Mouse (Mus musculus): ENCODE data around the gene Gm9508. TPM values are rescaled to one million over a fixed set of nuclear protein-coding genes. Genes with fewer than 3 reads are reported as not detected.

The Gm9508 gene
- polyA plus RNA-seq, 1 experiment from 2014 or later, result not detected

GRCm38 (mm10) chr10:77682994-77683393 is 14.0 kb downstream of the Gm9508 start:
- Histone ChIP-seq H3K27me3 (ENCODE audit: control insufficient read depth, insufficient read depth, low read length) (peaks cover 10% of the 10 kb centered on the region), H3K9me3 (replicated peaks; ENCODE audit: control insufficient read depth, low read length) (no peaks in the 10 kb centered on the region), H3K4me1 (ENCODE audit: control insufficient read depth, insufficient read depth, low read length) (peaks cover 4% of the 10 kb centered on the region; the same call in 1 of the 2 replicates), H3K4me2 (ENCODE audit: low read depth, low read length) (no peak overlapping the region), H3K36me3 (ENCODE audit: control insufficient read depth, insufficient read depth, low read length) (no peaks in the 10 kb centered on the region), H3K4me3 (replicated peaks; ENCODE audit: low read length) (no peak overlapping the region), H3K9ac (ENCODE audit: low read length) (no peak overlapping the region), H3K27ac (ENCODE audit: low read length) (no peak overlapping the region)
- ATAC-seq (ENCODE audit: insufficient read depth, low FRiP score), result no peak
- WGBS, result 74% methylated on average over 7 of the region's 7 CpGs

DNA sequence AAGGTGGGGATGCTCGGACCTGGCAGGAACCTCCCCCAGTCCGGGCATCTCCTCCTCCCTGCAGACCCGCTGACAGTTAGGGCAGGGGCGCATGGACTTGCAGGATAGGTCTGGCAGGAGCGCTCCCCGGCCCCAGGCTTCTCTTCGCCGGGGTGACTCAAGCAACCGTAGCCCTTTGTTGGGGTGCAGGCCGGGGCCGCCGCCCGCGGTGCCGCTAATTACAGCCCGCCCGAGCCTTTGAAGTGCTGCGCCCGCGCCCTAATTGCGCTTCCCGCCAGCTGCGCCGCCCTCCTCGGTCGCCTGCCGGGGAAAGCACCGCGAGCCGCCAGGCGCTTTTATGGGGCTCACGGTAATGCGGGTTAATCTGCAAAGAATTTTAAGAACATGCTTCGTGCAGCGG is 19.5 kb downstream of the Gm9508 start:
- Histone ChIP-seq H3K9me3 (replicated peaks; ENCODE audit: control insufficient read depth, low read length) (no peaks in the 10 kb centered on the region), H3K36me3 (ENCODE audit: control insufficient read depth, insufficient read depth, low read length) (no peaks in the 10 kb centered on the region), H3K9ac (ENCODE audit: low read length) (peak overlapping the region; percentile 42; the same call in 1 of the 2 replicates), H3K27me3 (ENCODE audit: control insufficient read depth, insufficient read depth, low read length) (peaks cover 32% of the 10 kb centered on the region), H3K27ac (ENCODE audit: low read length) (no peak overlapping the region), H3K4me1 (ENCODE audit: control insufficient read depth, insufficient read depth, low read length) (0 out of 2 replicates have a peak, but pooled peaks cover 9% of the 10 kb centered on the region), H3K4me2 (ENCODE audit: low read depth, low read length) (peak overlapping the region; percentile 55), H3K4me3 (replicated peaks; ENCODE audit: low read length) (peak overlapping the region; percentile 37)
- WGBS, result under 1% methylated on average over 35 of the region's 35 CpGs
- no peak for ATAC-seq (ENCODE audit: insufficient read depth, low FRiP score)

DNA sequence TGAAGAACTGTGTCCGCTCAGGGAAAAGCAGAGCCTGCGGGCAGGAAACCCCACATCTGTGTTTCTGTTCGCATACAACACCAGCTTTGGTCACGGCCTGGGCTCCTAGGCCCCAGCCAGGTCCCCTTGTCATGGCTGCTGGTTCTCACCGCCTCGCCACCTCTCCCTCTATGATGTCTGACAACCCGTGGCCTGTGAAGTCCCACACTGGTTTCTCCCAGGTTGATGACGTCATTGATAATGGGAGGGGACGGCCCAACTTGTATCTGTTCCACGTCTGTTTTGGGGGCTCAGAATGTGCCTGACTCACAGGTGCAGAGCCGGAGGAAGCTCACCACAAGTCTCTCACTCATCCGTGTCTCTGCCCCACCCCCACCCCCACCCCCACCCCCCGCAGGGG is 23.3 kb downstream of the Gm9508 start:
- 61% methylated on average over 13 of the region's 13 CpGs for WGBS
- Histone ChIP-seq H3K9ac (ENCODE audit: low read length) (no peak overlapping the region), H3K27ac (ENCODE audit: low read length) (no peak overlapping the region), H3K4me2 (ENCODE audit: low read depth, low read length) (no peak overlapping the region), H3K4me1 (ENCODE audit: control insufficient read depth, insufficient read depth, low read length) (0 out of 2 replicates have a peak, but pooled peaks cover 9% of the 10 kb centered on the region), H3K9me3 (replicated peaks; ENCODE audit: control insufficient read depth, low read length) (no peaks in the 10 kb centered on the region), H3K27me3 (ENCODE audit: control insufficient read depth, insufficient read depth, low read length) (peaks cover 28% of the 10 kb centered on the region), H3K4me3 (replicated peaks; ENCODE audit: low read length) (no peak overlapping the region), H3K36me3 (ENCODE audit: control insufficient read depth, insufficient read depth, low read length) (no peaks in the 10 kb centered on the region)
- ATAC-seq (ENCODE audit: insufficient read depth, low FRiP score), result no peak

- no peak overlapping the region for H3K4me2 ChIP-seq (ENCODE audit: low read depth, low read length)
- H3K9ac ChIP-seq (ENCODE audit: low read length), result no peak overlapping the region
- H3K36me3 ChIP-seq (ENCODE audit: control insufficient read depth, insufficient read depth, low read length), result no peaks in the 10 kb centered on the region
- no peak overlapping the region for H3K27ac ChIP-seq (ENCODE audit: low read length)
- 28% methylated on average over 4 of the region's 4 CpGs for WGBS
- H3K27me3 ChIP-seq (ENCODE audit: control insufficient read depth, insufficient read depth, low read length), result peaks cover 7% of the 10 kb centered on the region; the same call in 1 of the 2 replicates
- no peaks in the 10 kb centered on the region for H3K9me3 ChIP-seq (replicated peaks; ENCODE audit: control insufficient read depth, low read length)
- ATAC-seq (ENCODE audit: insufficient read depth, low FRiP score), result no peak
- no peaks in the 10 kb centered on the region for H3K4me1 ChIP-seq (ENCODE audit: control insufficient read depth, insufficient read depth, low read length)
- H3K4me3 ChIP-seq (replicated peaks; ENCODE audit: low read length), result no peak overlapping the region
These were observed 25.5 kb downstream of the Gm9508 start for GRCm38 (mm10) chr10:77671519-77671918.

DNA sequence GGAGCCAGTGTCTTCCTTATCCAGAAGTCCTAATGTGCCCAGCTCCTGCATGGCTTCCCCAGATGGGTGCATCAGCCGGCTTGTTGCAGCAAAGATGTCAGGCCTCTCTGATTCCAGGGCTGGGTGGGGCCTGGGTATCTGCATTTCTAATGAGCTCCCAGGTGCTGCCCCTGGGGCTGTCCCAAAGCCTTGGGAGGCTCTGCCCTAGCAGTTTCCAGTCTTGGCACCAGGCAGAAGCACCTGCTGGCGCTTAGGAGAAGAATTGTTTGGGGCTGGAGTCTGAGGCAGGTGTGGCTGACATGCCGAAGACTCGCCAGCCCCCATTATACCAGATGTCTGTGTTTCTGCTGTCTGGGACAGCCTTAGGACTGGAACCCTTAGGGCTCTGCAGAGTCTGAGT is 26.3 kb downstream of the Gm9508 start:
- WGBS, result 71% methylated on average over 4 of the region's 4 CpGs
- H3K36me3 ChIP-seq (ENCODE audit: control insufficient read depth, insufficient read depth, low read length), result no peaks in the 10 kb centered on the region
- no peak overlapping the region for H3K27ac ChIP-seq (ENCODE audit: low read length)
- no peak overlapping the region for H3K4me3 ChIP-seq (replicated peaks; ENCODE audit: low read length)
- H3K9ac ChIP-seq (ENCODE audit: low read length), result no peak overlapping the region
- H3K9me3 ChIP-seq (replicated peaks; ENCODE audit: control insufficient read depth, low read length), result no peaks in the 10 kb centered on the region
- H3K27me3 ChIP-seq (ENCODE audit: control insufficient read depth, insufficient read depth, low read length), result no peaks in the 10 kb centered on the region
- H3K4me2 ChIP-seq (ENCODE audit: low read depth, low read length), result no peak overlapping the region
- no peak for ATAC-seq (ENCODE audit: insufficient read depth, low FRiP score)
- H3K4me1 ChIP-seq (ENCODE audit: control insufficient read depth, insufficient read depth, low read length), result no peaks in the 10 kb centered on the region

DNA sequence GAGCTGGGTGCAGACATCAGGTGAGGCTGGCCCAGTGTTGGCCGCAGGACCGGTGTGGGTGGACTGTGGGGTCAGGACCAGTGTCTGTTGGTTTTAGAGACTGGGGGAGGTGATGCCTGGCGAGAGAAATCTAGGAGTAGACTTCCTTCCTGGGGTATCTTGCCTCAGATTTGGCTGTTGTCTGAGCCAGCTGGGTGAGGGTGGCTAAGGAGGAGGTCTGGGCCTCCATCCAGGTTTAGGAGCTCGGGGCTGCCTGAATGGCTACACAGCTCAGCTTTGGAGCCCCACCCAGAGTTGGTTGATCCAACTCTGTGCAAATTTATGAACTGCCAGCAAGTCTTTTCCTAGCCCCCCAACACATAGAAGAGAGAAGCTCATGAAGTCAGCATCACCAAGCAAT is 29.6 kb downstream of the Gm9508 start:
- WGBS, result 70% methylated on average over 4 of the region's 4 CpGs
- Histone ChIP-seq H3K4me1 (ENCODE audit: control insufficient read depth, insufficient read depth, low read length) (no peaks in the 10 kb centered on the region), H3K4me3 (replicated peaks; ENCODE audit: low read length) (no peak overlapping the region), H3K27ac (ENCODE audit: low read length) (no peak overlapping the region), H3K9me3 (replicated peaks; ENCODE audit: control insufficient read depth, low read length) (no peaks in the 10 kb centered on the region), H3K27me3 (ENCODE audit: control insufficient read depth, insufficient read depth, low read length) (no peaks in the 10 kb centered on the region), H3K9ac (ENCODE audit: low read length) (no peak overlapping the region), H3K4me2 (ENCODE audit: low read depth, low read length) (no peak overlapping the region), H3K36me3 (ENCODE audit: control insufficient read depth, insufficient read depth, low read length) (no peaks in the 10 kb centered on the region)
- ATAC-seq (ENCODE audit: insufficient read depth, low FRiP score), result no peak

- H3K36me3 ChIP-seq (ENCODE audit: control insufficient read depth, insufficient read depth, low read length), result no peaks in the 10 kb centered on the region
- H3K4me2 ChIP-seq (ENCODE audit: low read depth, low read length), result no peak overlapping the region
- H3K9ac ChIP-seq (ENCODE audit: low read length), result no peak overlapping the region
- no peaks in the 10 kb centered on the region for H3K9me3 ChIP-seq (replicated peaks; ENCODE audit: control insufficient read depth, low read length)
- H3K4me3 ChIP-seq (replicated peaks; ENCODE audit: low read length), result no peak overlapping the region
- no peak overlapping the region for H3K27ac ChIP-seq (ENCODE audit: low read length)
- no peaks in the 10 kb centered on the region for H3K27me3 ChIP-seq (ENCODE audit: control insufficient read depth, insufficient read depth, low read length)
- WGBS, result 59% methylated on average over 8 of the region's 8 CpGs
- ATAC-seq (ENCODE audit: insufficient read depth, low FRiP score), result peak; percentile 27; the same call in 1 of the 2 replicates
- H3K4me1 ChIP-seq (ENCODE audit: control insufficient read depth, insufficient read depth, low read length), result no peaks in the 10 kb centered on the region
These were observed 30.7 kb downstream of the Gm9508 start for GRCm38 (mm10) chr10:77666342-77666741.

GRCm38 (mm10) chr10:77663949-77664665 is 32.9 kb downstream of the Gm9508 start:
- Histone ChIP-seq H3K4me1 (ENCODE audit: control insufficient read depth, insufficient read depth, low read length) (no peaks in the 10 kb centered on the region), H3K4me3 (replicated peaks; ENCODE audit: low read length) (no peak overlapping the region), H3K9me3 (replicated peaks; ENCODE audit: control insufficient read depth, low read length) (no peaks in the 10 kb centered on the region), H3K9ac (ENCODE audit: low read length) (no peak overlapping the region), H3K27me3 (ENCODE audit: control insufficient read depth, insufficient read depth, low read length) (no peaks in the 10 kb centered on the region), H3K36me3 (ENCODE audit: control insufficient read depth, insufficient read depth, low read length) (no peaks in the 10 kb centered on the region), H3K4me2 (ENCODE audit: low read depth, low read length) (0 out of 2 replicates have a peak overlapping the region, but pooled peaks have one; percentile 15), H3K27ac (ENCODE audit: low read length) (no peak overlapping the region)
- WGBS, result 40% methylated on average over 43 of the region's 43 CpGs
- ATAC-seq (ENCODE audit: insufficient read depth, low FRiP score), result no peak

GRCm38 (mm10) chr10:77658286-77658994 is 38.6 kb downstream of the Gm9508 start:
- ATAC-seq (ENCODE audit: insufficient read depth, low FRiP score), result 0 out of 2 replicates have a peak, but pooled peaks have one; percentile 59
- H3K9me3 ChIP-seq (replicated peaks; ENCODE audit: control insufficient read depth, low read length), result no peaks in the 10 kb centered on the region
- H3K4me1 ChIP-seq (ENCODE audit: control insufficient read depth, insufficient read depth, low read length), result peaks cover 6% of the 10 kb centered on the region; the same call in 1 of the 2 replicates
- WGBS, result 52% methylated on average over 15 of the region's 15 CpGs
- no peaks in the 10 kb centered on the region for H3K27me3 ChIP-seq (ENCODE audit: control insufficient read depth, insufficient read depth, low read length)
- no peak overlapping the region for H3K27ac ChIP-seq (ENCODE audit: low read length)
- H3K9ac ChIP-seq (ENCODE audit: low read length), result no peak overlapping the region
- H3K36me3 ChIP-seq (ENCODE audit: control insufficient read depth, insufficient read depth, low read length), result no peaks in the 10 kb centered on the region
- no peak overlapping the region for H3K4me3 ChIP-seq (replicated peaks; ENCODE audit: low read length)
- H3K4me2 ChIP-seq (ENCODE audit: low read depth, low read length), result no peak overlapping the region
